Mouse (Mus musculus) liver, adult 2 months (tissue): ENCODE results near the gene Nfxl1. TPM values are rescaled to one million over a fixed set of nuclear protein-coding genes. Genes with fewer than 3 reads are reported as not detected.
"Not testable (repeated sequence)": the region's sequence is repeated elsewhere in the genome, so short reads cannot be mapped to it uniquely, and the experiment has no call there.

Experiments
- DNase-seq: peaks from one replicate; pipeline ENCODE4 v3.0.0-alpha.2; 2011; ENCODE audit warnings: low read depth, low spot score; ENCODE audit errors: extremely low read depth
- H3K27ac ChIP-seq: fragments of 200-500 bp; replicated peaks from 2 replicates; pipeline ENCODE4 v1.5.1; 2012; ENCODE audit warnings: low read depth, mild to moderate bottlenecking, control low read depth, inconsistent platforms, low read length; ENCODE audit not compliant: insufficient read depth
- H3K27me3 ChIP-seq: fragments of 200-500 bp; 2 replicates; pipeline ENCODE4 v1.6.1; 2012; ENCODE audit warnings: mild to moderate bottlenecking, moderate library complexity, low read length, inconsistent platforms; ENCODE audit not compliant: control insufficient read depth, insufficient read depth
- H3K36me3 ChIP-seq: fragments of 200-500 bp; 2 replicates; pipeline ENCODE4 v1.6.1; 2012; ENCODE audit warnings: low read length, inconsistent platforms; ENCODE audit not compliant: control insufficient read depth, insufficient read depth
- H3K4me1 ChIP-seq: fragments of 200-500 bp; 2 replicates; pipeline ENCODE4 v1.6.1; 2011; ENCODE audit warnings: low read length; ENCODE audit not compliant: control insufficient read depth, insufficient read depth
- H3K4me3 ChIP-seq: fragments of 200-500 bp; 2 replicates; pipeline ENCODE4 v1.5.1; 2011; ENCODE audit warnings: low read depth, mild to moderate bottlenecking, control low read depth, low read length, moderate library complexity; ENCODE audit not compliant: insufficient read depth
- H3K79me2 ChIP-seq: fragments of 200-500 bp; 2 replicates; pipeline ENCODE4 v1.6.1; 2012; ENCODE audit warnings: inconsistent platforms, mild to moderate bottlenecking, low read length, moderate library complexity; ENCODE audit not compliant: control insufficient read depth, insufficient read depth
- H3K9ac ChIP-seq: fragments of 200-500 bp; 2 replicates; pipeline ENCODE4 v1.6.1; 2012; ENCODE audit warnings: low read depth, mild to moderate bottlenecking, control low read depth, inconsistent platforms, low read length
- CTCF ChIP-seq: fragments of 200-500 bp; IDR thresholded peaks from 2 replicates; pipeline ENCODE4 v1.5.1; 2011; ENCODE audit warnings: low read depth, low read length, control low read depth
- POLR2A ChIP-seq: fragments of 200-500 bp; IDR thresholded peaks from 2 replicates; pipeline ENCODE4 v1.6.1; 2011; ENCODE audit warnings: low read length, control low read depth; ENCODE audit not compliant: insufficient read depth; ENCODE audit errors: extremely low read depth
- WGBS: fragments of 180-500 bp; shearing (Covaris S2); methylation state at CpG from one replicate; pipeline ENCODE4 v1.1.7; 2018; 5-methylcytosine and 5-hydroxymethylcytosine counted together
- polyA plus RNA-seq: library from polyadenylated mRNA; depleted of rRNA; stranded (reverse); fragments of >200 nt; gene quantifications from 2 replicates; pipeline ENCODE4 v1.2.3, GENCODE M21; 2012
- total RNA-seq: library from RNA; depleted of rRNA; stranded (reverse); fragments of >200 nt; gene quantifications from 2 replicates; pipeline ENCODE4 v1.2.3, GENCODE M21; 2014

Gene Nfxl1
- total and polyA plus RNA-seq, 2 experiments: 6.0 to 9.7 TPM

DNA sequence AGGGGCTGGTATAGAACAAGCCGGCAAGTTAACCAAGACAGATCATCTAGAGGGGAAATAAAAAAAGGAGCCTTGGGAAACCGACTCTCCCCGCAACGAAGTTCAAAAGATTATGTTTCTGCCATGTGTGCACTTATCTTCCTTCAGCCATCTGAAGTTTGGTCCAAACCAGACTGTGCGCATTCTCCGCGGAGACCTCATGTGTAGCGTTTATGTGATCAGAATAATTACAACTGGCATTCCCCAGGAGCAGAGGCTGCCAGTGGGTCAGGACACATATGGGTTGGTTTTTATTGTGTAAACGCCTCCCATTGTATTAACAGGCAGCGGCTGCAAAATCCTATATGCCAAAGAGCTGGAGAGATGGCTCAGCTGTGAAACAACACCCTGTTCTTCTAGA, 20.1 kb upstream of the Nfxl1 start:
- not testable (repeated sequence) for H3K79me2 ChIP-seq, H3K9ac ChIP-seq, DNase-seq, H3K36me3 ChIP-seq, H3K4me3 ChIP-seq, H3K27ac ChIP-seq, H3K4me1 ChIP-seq
- 84% methylated on average over 10 of the region's 10 CpGs for WGBS
- peaks cover 11% of the 10 kb centered on the region for H3K27me3 ChIP-seq

- no peak for TF ChIP-seq POLR2A
- no peak for TF ChIP-seq CTCF
- no peaks in the 10 kb centered on the region for H3K79me2 ChIP-seq
- peak; percentile 81 for DNase-seq
- H3K27me3 ChIP-seq: no peaks in the 10 kb centered on the region
- H3K9ac ChIP-seq: no peak overlapping the region
- no peaks in the 10 kb centered on the region for H3K36me3 ChIP-seq
- H3K27ac ChIP-seq: no peak overlapping the region
- no peaks in the 10 kb centered on the region for H3K4me1 ChIP-seq
- 41% methylated on average over 5 of the region's 5 CpGs for WGBS
- H3K4me3 ChIP-seq: no peak overlapping the region
Observed at GRCm38 (mm10) chr5:72565621-72566020, 6.1 kb upstream of the Nfxl1 start.

DNA sequence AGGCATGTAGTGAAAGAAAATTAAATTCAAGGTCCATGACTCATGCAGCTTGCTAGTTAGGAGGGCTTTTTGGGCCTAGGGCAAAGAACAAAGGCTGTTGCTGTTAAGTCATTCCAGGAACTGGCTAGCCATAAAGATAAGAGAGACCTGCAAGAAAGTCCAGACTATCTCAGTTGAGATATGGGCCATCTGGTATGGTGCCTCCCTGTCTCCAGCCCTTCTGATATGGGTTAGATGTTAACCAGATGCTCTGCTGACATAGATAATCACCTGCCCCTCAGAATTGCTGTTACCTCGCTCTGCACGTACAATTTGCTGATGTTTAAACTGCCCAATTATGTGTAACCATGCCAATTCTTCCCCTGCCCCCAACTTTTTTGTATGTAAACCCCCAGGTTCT, 3.7 kb upstream of the Nfxl1 start:
- not testable (repeated sequence) for H3K4me1 ChIP-seq, DNase-seq, H3K4me3 ChIP-seq, H3K27me3 ChIP-seq, H3K36me3 ChIP-seq, H3K27ac ChIP-seq, H3K9ac ChIP-seq, H3K79me2 ChIP-seq
- WGBS: 82% methylated on average over 2 of the region's 2 CpGs

GRCm38 (mm10) chr5:72560976-72561628, 1.6 kb upstream of the Nfxl1 start:
- DNase-seq: no peak
- H3K27me3 ChIP-seq: no peaks in the 10 kb centered on the region
- H3K9ac ChIP-seq: no peak overlapping the region
- H3K36me3 ChIP-seq: peaks cover under 1% of the 10 kb centered on the region
- WGBS: 60% methylated on average over 3 of the region's 3 CpGs
- peaks cover 6% of the 10 kb centered on the region; the same call in 1 of the 2 replicates for H3K79me2 ChIP-seq
- no peak overlapping the region for H3K27ac ChIP-seq
- no peak overlapping the region for H3K4me3 ChIP-seq
- H3K4me1 ChIP-seq: peaks cover 3% of the 10 kb centered on the region; the same call in 1 of the 2 replicates
- no peak for TF ChIP-seq CTCF
- no peak for TF ChIP-seq POLR2A

DNA sequence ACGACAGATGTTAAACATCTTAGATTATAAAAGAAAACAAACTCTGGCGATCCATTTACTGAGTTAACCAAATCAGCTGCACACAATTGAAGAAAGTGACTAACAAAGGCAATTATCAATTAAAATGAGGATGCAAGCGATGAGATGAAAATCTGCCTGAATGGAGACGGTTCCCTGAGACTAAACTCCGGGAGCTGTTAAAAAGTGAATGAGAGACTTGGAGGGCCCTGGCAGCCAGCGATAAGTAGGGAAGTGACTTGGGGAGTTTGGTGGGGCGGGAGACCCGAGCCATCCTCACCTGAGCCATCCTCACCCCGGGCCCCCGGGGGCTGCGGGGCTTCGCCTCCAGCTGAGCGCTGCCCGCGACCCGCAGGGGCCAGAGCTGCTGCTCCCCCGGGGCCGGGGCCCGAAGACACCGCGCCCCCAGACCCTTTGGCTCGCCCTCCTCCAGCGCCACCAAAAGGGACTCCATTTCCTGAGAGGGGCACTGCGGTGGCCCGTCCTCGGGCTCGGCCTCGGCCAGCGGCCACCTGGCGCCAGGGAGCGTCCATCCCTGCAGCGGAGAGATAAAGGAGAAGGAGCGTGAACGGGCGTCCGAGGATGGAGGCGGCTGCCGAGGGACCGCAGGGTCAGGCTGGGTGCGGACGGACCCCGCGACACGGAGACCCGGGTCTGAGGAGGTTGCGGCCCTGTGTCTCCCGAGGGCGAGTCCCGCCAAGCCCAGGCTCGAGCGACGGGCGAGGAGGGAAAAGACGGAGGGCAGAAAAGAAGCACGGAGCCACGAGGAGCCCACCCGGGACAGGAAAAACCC, 563 bp downstream of the Nfxl1 start:
- H3K4me1 ChIP-seq: peaks cover 3% of the 10 kb centered on the region; the same call in 1 of the 2 replicates
- no peak for DNase-seq
- WGBS: 1% methylated on average over 57 of the region's 57 CpGs
- peaks cover 9% of the 10 kb centered on the region for H3K36me3 ChIP-seq
- peak overlapping the region; percentile 93 for H3K9ac ChIP-seq
- H3K79me2 ChIP-seq: peaks cover 6% of the 10 kb centered on the region; the same call in 1 of the 2 replicates
- H3K4me3 ChIP-seq: peak overlapping the region; percentile 90
- TF ChIP-seq POLR2A (no peak), CTCF (no peak)
- peak overlapping the region; percentile 68 for H3K27ac ChIP-seq
- no peaks in the 10 kb centered on the region for H3K27me3 ChIP-seq

GRCm38 (mm10) chr5:72556245-72556644, 3.2 kb downstream of the Nfxl1 start:
- peaks cover 21% of the 10 kb centered on the region for H3K36me3 ChIP-seq
- no peak overlapping the region for H3K4me3 ChIP-seq
- H3K9ac ChIP-seq: no peak overlapping the region
- peaks cover 3% of the 10 kb centered on the region; the same call in 1 of the 2 replicates for H3K4me1 ChIP-seq
- 92% methylated on average over 3 of the region's 3 CpGs for WGBS
- TF ChIP-seq CTCF (no peak), POLR2A (no peak)
- H3K79me2 ChIP-seq: peaks cover 6% of the 10 kb centered on the region; the same call in 1 of the 2 replicates
- H3K27ac ChIP-seq: no peak overlapping the region
- no peaks in the 10 kb centered on the region for H3K27me3 ChIP-seq
- no peak for DNase-seq
